Mouse (Mus musculus) central nervous system, embryonic 11.5 days (tissue): ENCODE measurements around the gene Zfp74. TPM values are rescaled to one million over a fixed set of nuclear protein-coding genes. Genes with fewer than 3 reads are reported as not detected.

Experiments
- polyA plus RNA-seq: library from polyadenylated mRNA; depleted of rRNA; stranded (reverse); fragments of >200 nt; gene quantifications from 2 replicates; pipeline ENCODE4 v1.2.3, GENCODE M21; 2012; rRNA removed

The Zfp74 gene
- 11.8 and 12.0 TPM in 2 replicates for polyA plus RNA-seq

DNA sequence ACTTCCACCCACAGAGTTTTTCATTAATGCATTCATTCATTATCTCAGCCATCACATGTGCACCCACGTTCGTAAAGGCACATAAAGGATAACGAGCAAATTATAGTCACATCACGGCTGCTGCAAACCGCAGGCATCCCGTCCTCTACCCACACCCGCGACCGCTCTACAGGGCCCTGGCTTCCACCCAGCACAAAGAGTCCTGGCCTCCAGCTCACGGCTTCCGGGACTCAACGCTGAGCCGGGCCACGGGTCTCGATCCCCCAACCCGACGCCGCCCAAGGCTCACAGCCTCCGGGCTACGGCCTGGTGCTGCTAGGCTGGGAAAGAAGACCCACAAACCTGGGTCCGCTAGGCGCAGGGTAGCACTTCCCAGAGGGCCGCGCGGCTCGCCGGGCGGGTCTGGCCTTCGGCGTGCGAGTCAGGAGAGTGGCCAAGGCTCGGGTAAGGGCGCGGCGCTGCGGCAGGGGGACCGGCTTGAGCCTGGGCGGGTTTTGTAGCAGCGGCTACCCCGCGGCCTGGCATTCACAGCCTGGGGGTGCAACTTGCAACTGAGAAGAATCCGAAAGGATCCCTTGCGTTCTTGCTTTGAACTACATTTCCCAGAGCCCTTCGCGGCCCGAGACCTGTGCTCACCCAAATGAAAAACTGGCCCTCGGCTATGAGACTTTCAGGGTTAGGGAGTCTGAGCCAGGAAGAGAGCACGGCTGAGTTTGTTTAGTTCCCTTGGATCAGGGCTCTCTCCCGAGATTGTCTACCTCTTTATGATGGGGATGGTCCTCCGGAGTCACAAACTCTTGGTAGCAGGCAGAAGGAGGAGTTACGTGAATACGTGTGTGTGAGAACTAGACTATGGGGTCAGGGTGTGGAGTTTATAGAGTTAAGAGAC, at the start of gene Zfp74:
Zfp74 (minus strand) TSS at position 577 of the 889 bp plus-strand sequence.

DNA sequence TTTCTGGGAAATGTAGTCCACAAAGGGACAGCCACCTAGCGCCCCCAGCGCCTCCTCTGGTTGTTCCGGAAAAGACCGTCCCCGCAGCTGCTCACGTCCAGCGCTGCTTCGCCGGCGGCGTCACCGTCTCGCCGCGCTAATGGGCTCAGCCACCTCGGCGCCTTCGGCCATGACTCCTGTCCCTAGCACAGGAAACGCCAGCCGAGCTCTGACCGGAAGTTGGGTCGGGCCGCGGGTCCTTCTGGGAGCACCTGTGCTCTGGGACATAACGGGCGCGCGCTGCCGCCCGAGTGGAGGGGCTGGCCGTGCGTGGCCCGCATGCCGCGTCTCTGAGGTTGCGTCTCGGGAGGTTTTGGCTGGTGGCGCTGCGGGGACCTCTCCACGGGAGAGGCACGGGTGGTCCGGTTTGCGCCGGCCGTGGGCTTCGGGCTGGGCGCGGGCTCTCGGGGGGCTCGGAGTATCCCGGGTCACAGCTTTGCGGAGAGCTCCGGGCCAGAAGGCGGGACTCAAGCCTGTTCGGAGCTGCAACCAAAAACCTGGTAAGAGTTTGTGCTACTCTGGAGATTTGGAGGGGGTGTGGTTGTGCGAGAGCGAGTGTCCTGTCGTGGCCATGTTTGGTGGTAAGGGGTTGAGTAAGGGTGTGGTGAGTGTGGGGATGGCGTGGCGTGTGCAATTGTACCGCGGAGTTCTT, 29.9 kb upstream of the Zfp74 start, which contains the start of gene Zfp568:
Zfp568 (plus strand) TSS at position 266 of the 691 bp plus-strand sequence.

DNA sequence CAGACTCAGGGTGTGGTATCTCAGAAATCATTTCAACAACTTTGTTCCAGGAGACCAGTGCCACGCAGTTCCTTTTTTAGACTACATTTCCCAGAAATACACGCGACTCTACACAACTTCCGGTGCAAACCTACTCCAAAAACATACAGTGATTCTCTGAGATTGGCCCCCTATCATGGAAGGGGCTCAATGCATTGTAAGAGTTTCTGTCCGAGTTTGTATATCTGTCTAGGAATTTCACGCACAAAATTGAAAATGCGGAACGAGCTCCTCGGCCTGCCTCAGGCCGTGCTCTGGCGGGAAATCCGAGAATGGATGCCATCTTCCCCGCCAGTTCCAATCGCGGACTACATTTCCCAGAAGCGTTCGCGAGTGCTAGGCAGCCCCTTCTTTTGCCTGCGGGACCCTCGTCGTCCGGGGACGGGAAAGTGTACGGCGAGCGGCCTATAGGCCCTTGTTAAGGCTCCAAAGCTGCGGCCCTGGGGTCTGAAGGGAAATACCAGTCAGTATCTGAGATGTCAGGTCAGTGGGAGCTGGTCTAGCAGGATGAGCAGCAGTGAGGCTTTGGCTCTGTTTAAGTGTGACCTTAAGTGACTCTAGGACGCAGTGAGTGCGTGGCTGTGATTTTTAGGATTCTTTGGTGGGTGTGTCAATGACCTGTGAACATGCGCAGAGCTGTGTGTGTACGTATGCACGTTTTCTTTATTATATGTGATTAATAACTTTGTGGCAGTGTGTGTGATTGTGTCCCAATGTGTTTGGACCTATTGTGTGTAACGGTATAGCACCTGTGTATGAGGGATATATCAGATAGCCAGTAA, 45.5 kb downstream of the Zfp74 start, which contains the start of gene Zfp383:
Zfp383 (plus strand) TSS at position 94 of the 821 bp plus-strand sequence.

DNA sequence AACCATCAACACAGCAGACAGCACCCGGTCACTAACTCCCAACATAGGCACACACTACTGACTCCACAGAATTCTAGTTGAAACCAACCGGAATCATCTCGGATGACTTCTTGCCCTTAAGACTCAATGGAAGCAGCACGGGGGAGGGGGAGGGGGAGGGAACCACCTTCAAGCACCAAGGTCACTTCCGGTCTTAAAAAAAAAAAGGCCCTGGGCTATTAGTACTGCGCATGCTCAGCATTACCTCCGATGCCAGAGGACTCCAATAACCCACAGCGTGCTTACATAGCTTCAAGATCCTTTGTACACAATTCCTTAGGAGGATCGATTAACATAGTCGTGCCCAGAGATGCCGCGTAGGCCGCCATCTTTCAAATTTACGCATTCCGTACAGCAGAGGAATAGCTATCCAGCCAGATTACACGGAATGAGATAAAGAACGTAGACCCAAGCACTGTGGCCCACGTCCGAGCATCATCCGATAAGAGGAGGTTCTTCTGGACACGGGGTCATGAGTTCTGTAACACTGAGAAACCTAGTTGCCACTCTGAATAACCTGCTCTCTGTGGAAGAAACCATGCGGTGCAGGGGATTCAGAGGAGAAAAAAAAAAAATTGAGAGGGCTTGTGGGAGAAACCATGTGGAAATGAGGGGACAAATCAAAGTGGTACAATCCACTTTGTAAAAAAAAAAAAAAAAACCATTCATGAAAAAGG, 47.8 kb downstream of the Zfp74 start, which contains the start of gene Zfp27:
Zfp27 (minus strand) TSS at position 607 of the 716 bp plus-strand sequence.

Other genes starting within 250 kb of the Zfp74 start
- 0.02 and 0.10 TPM in 2 replicates for gene Catsperg2, start 227.1 kb downstream of the Zfp74 start, polyA plus RNA-seq
- gene Zfp84, start 185.5 kb downstream of the Zfp74 start, polyA plus RNA-seq = 10.6 and 12.1 TPM in 2 replicates
- 7.7 and 9.1 TPM in 2 replicates for gene Zfp30, start 170.1 kb downstream of the Zfp74 start, polyA plus RNA-seq
- gene Zfp790, start 138.0 kb downstream of the Zfp74 start, polyA plus RNA-seq = 12.5 and 13.4 TPM in 2 replicates
- gene Zfp940, start 100.4 kb downstream of the Zfp74 start, polyA plus RNA-seq = 6.7 and 7.2 TPM in 2 replicates
- gene Zfp420, start 94.1 kb downstream of the Zfp74 start, polyA plus RNA-seq = 7.7 and 12.2 TPM in 2 replicates
- 10.5 and 13.5 TPM in 2 replicates for gene Zfp27, start 47.5 kb downstream of the Zfp74 start, polyA plus RNA-seq
- gene Zfp383, start 45.9 kb downstream of the Zfp74 start, polyA plus RNA-seq = 9.7 and 16.0 TPM in 2 replicates
- 14.7 and 24.0 TPM in 2 replicates for gene Zfp568, start 29.9 kb upstream of the Zfp74 start, polyA plus RNA-seq
- 7.2 and 7.6 TPM in 2 replicates for gene Zfp14, start 97.3 kb upstream of the Zfp74 start, polyA plus RNA-seq
- 3.7 and 4.0 TPM in 2 replicates for gene Zfp82, start 118.8 kb upstream of the Zfp74 start, polyA plus RNA-seq
- 0.67 and 0.83 TPM in 2 replicates for gene Gm26920, start 136.3 kb upstream of the Zfp74 start, polyA plus RNA-seq
- 9.4 and 11.1 TPM in 2 replicates for gene Zfp566, start 136.4 kb upstream of the Zfp74 start, polyA plus RNA-seq
- gene Zfp260, start 140.7 kb upstream of the Zfp74 start, polyA plus RNA-seq = 42.7 and 66.9 TPM in 2 replicates
- 6.6 and 7.4 TPM in 2 replicates for gene Zfp382, start 167.9 kb upstream of the Zfp74 start, polyA plus RNA-seq
- gene Zfp146, start 215.7 kb upstream of the Zfp74 start, polyA plus RNA-seq = 111 and 119 TPM in 2 replicates
- 2.2 and 4.6 TPM in 2 replicates for gene Cox7a1, start 230.1 kb upstream of the Zfp74 start, polyA plus RNA-seq
- 139 and 209 TPM in 2 replicates for gene Capns1, start 244.7 kb upstream of the Zfp74 start, polyA plus RNA-seq